Mouse (Mus musculus) spleen, adult 2 months (tissue): ENCODE measurements around the gene Gm28305. TPM values are rescaled to one million over a fixed set of nuclear protein-coding genes. Genes with fewer than 3 reads are reported as not detected.

ENCODE experiments used
- DNase-seq, 2 experiments: peaks; one replicate each; pipeline versions ENCODE4 v3.0.0 to v3.0.0-alpha.2; 2012 to 2021; ENCODE audit warnings: low spot score in 2 of 2, low read depth in 1 of 2
- H3K27ac ChIP-seq: fragments of 200-500 bp; 2 replicates; pipeline ENCODE4 v1.5.1; 2012; ENCODE audit warnings: low read length, inconsistent platforms; ENCODE audit not compliant: insufficient read depth
- H3K27me3 ChIP-seq: fragments of 200-500 bp; 2 replicates; pipeline ENCODE4 v1.6.1; 2012; ENCODE audit warnings: mild to moderate bottlenecking, moderate library complexity, low read length, inconsistent platforms; ENCODE audit not compliant: control insufficient read depth, insufficient read depth
- H3K36me3 ChIP-seq: fragments of 200-500 bp; 2 replicates; pipeline ENCODE4 v1.6.1; 2012; ENCODE audit warnings: mild to moderate bottlenecking, low read length, inconsistent platforms; ENCODE audit not compliant: control insufficient read depth, insufficient read depth
- H3K4me1 ChIP-seq: fragments of 200-500 bp; 2 replicates; pipeline ENCODE4 v1.6.1; 2011; ENCODE audit warnings: inconsistent platforms; ENCODE audit not compliant: control insufficient read depth, insufficient read depth, insufficient read length
- H3K4me3 ChIP-seq: fragments of 200-500 bp; 2 replicates; pipeline ENCODE4 v1.5.1; 2011; ENCODE audit warnings: mild to moderate bottlenecking, inconsistent platforms; ENCODE audit not compliant: insufficient read depth, insufficient read length; ENCODE audit errors: extremely low read depth
- CTCF ChIP-seq: fragments of 200-500 bp; IDR thresholded peaks from 2 replicates; pipeline ENCODE4 v1.5.1; 2011; ENCODE audit warnings: mild to moderate bottlenecking, inconsistent platforms; ENCODE audit not compliant: insufficient read depth, insufficient read length, insufficient replicate concordance; ENCODE audit errors: extremely low read depth
- POLR2A ChIP-seq: fragments of 200-500 bp; IDR thresholded peaks from 2 replicates; pipeline ENCODE4 v1.6.1; 2011; ENCODE audit warnings: low read depth, low read length, inconsistent platforms
- WGBS: fragments of 180-500 bp; shearing (Covaris S2); methylation state at CpG from one replicate; pipeline ENCODE4 v1.1.7; 2018; 5-methylcytosine and 5-hydroxymethylcytosine counted together
- polyA plus RNA-seq: library from polyadenylated mRNA; depleted of rRNA; stranded (reverse); fragments of >200 nt; gene quantifications from 2 replicates; pipeline ENCODE4 v1.2.3, GENCODE M21; 2012

The Gm28305 gene
- polyA plus RNA-seq, 1 experiment, result not detected

DNA sequence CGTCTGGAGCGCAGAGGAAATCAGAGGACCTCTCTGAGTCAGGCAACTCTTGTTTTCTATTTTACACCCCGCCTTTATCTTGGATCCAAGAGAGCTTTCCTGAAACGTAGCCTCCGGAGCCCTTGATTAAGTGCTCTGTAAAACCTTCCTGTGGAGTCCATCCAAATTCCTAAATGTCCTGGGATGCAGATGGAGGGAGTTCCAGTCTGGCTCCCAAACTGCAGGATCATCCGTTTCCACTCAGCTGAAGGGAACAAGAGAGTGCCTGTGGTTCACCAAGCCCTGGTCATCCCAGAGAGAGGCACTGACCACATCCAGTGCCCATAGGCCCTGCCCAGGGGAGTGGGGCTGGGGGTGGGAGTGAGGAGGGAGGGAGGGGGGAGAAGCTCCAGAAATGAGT lies 61.8 kb downstream of the Gm28305 start:
- no peaks in the 10 kb centered on the region for H3K27me3 ChIP-seq
- no peak overlapping the region for H3K4me3 ChIP-seq
- no peaks in the 10 kb centered on the region for H3K36me3 ChIP-seq
- TF ChIP-seq CTCF (no peak), POLR2A (no peak)
- no peaks in the 10 kb centered on the region for H3K4me1 ChIP-seq
- no peak overlapping the region for H3K27ac ChIP-seq
- no peak for DNase-seq
- 88% methylated on average over 6 of the region's 6 CpGs for whole genome bisulfite sequencing

DNA sequence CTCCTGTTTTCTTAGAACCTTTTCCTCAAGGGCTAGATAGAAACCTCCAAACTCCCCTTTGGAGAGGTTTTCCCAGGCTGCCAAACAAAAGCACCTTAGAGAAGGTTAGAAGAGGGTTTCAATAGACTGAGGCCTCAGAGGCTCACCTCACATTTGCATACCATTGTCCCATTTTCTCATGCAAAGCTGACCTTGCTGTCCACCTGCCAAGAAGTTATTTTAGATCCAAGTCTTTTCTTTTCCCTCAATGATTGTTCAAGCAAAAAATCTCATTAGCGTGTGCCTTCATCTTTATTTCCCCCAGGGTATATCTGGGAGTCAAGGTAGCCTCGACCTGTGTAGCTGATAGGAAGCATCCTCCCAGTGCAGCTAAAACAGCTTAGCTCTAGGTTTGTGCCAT lies 62.4 kb downstream of the Gm28305 start:
- no peaks in the 10 kb centered on the region for H3K4me1 ChIP-seq
- DNase-seq, result no peak
- H3K27ac ChIP-seq, result no peak overlapping the region
- WGBS, result 68% methylated on average over 2 of the region's 2 CpGs
- no peaks in the 10 kb centered on the region for H3K27me3 ChIP-seq
- H3K36me3 ChIP-seq, result no peaks in the 10 kb centered on the region
- no peak overlapping the region for H3K4me3 ChIP-seq
- TF ChIP-seq CTCF (no peak), POLR2A (no peak)

DNA sequence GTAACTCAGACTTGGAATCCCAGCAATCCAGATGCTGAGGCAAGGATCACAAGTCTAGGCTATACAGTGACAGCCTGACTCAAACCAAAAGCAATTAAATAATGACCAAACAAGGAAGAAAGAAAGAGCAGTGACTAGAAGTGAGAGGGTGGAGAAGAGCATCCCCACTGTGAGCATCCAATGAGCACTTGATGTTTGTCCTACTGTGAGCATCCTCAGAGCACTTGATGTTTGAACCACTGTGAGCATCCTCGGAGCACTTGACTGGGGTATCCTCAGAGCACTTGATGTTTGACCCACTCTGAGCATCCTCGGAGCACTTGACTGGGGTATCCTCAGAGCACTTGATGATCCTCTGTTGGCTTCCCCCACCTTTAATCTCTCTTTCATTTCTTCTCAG lies 64.5 kb downstream of the Gm28305 start:
- H3K27me3 ChIP-seq, result no peaks in the 10 kb centered on the region
- H3K4me1 ChIP-seq, result no peaks in the 10 kb centered on the region
- no peak for DNase-seq
- no peak overlapping the region for H3K27ac ChIP-seq
- H3K4me3 ChIP-seq, result no peak overlapping the region
- 93% methylated on average over 2 of the region's 2 CpGs for WGBS
- TF ChIP-seq POLR2A (no peak), CTCF (no peak)
- no peaks in the 10 kb centered on the region for H3K36me3 ChIP-seq

DNA sequence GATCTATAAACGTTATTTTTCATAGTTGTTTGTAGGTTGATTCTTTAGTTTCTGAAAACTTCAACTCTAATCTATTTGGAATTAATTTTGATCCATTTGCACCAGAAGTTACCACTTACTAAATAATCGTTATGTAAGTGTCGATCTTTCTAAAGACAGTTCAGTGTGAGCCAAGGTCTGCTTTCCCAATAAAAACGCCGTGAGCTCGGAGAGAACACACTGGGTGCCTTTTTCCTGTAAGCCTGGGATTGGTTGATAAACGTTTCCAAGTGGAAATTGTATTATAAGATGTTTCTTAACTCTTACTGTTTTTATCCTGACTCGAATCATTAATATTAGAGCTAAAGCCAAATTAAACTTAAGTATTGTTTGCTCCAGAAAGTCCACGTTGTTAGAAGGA lies 66.5 kb downstream of the Gm28305 start:
- TF ChIP-seq CTCF, result no peak
- no peak for TF ChIP-seq POLR2A
- Histone ChIP-seq H3K4me3 (no peak overlapping the region), H3K27me3 (no peaks in the 10 kb centered on the region), H3K27ac (no peak overlapping the region), H3K36me3 (no peaks in the 10 kb centered on the region), H3K4me1 (no peaks in the 10 kb centered on the region)
- WGBS, result 89% methylated on average over 9 of the region's 9 CpGs
- DNase-seq, result no peak

DNA sequence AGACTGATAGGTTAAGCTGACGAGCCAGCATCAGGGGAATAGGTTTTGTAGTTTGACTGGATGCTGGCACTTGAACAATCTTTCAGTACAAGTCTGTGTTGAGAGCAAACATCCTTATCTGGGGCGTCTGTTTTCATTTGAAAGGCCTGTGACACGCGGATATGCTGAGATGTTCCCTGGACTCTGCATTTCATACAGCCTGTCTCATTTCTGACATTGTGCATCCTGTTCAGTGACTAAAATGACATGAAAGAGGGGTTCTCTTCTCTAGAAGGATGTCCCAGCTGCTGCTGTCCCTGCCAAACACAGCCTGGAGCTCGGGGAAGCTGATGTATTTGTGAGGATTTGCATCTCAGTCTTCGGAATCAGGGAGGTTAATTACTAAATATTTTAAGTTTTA lies 67.0 kb downstream of the Gm28305 start:
- 89% methylated on average over 6 of the region's 6 CpGs for WGBS
- TF ChIP-seq CTCF (no peak), POLR2A (no peak)
- no peak for DNase-seq
- no peaks in the 10 kb centered on the region for H3K27me3 ChIP-seq
- no peak overlapping the region for H3K4me3 ChIP-seq
- no peak overlapping the region for H3K27ac ChIP-seq
- H3K4me1 ChIP-seq, result no peaks in the 10 kb centered on the region
- no peaks in the 10 kb centered on the region for H3K36me3 ChIP-seq

DNA sequence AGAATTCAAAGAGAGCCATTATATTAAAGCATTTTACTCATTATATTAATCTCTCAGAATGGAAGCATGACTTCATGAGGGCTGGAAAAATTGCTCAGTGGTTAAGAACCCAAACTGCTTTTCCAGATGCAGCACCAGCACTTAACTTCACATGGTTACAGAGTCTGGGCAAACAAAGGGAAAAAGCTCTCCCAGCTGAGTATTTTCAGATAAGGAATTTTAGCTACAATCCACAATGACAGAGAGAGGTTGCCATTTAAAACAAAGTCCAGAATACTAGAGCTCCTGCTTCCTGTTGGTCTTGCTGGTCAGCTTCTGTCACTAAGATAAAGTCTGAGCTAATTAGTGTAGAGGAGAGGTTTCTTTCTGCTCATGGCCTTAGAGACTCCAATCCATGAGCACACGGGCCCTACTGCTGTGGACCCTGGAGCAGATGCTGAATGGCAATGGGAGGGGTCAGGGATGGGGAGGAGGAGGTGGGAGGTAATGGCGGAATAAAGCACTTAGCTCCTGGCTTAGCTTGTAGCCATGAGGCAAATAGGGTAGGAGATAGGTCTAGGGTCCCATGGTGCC lies 68.2 kb downstream of the Gm28305 start:
- DNase-seq, result no peak
- Histone ChIP-seq H3K36me3 (no peaks in the 10 kb centered on the region), H3K4me1 (no peaks in the 10 kb centered on the region), H3K27ac (no peak overlapping the region), H3K4me3 (no peak overlapping the region), H3K27me3 (no peaks in the 10 kb centered on the region)
- WGBS, result 94% methylated on average over 2 of the region's 2 CpGs
- TF ChIP-seq CTCF (no peak), POLR2A (no peak)

DNA sequence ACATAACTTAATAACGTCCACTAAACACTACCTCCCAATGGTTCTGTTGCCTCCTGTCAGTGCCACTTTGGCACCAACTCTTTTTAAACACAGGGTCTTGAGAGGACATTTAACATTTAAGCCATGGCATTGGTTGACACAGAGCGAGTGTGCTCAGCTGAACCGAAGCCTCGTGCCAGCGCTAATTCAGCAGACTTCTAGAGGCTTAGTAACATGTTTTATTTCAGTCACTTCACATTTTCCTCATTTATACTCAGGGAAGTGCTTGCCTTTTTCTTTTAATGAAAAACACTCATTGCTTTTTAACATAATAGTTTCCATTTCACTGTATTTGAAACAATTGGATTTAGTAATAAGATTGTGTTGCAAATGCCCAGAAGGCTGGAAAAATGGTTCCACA lies 68.7 kb downstream of the Gm28305 start:
- no peaks in the 10 kb centered on the region for H3K4me1 ChIP-seq
- H3K27ac ChIP-seq, result no peak overlapping the region
- 95% methylated on average over 5 of the region's 5 CpGs for WGBS
- H3K36me3 ChIP-seq, result no peaks in the 10 kb centered on the region
- H3K27me3 ChIP-seq, result no peaks in the 10 kb centered on the region
- no peak for DNase-seq
- no peak overlapping the region for H3K4me3 ChIP-seq
- TF ChIP-seq POLR2A (no peak), CTCF (no peak)

DNA sequence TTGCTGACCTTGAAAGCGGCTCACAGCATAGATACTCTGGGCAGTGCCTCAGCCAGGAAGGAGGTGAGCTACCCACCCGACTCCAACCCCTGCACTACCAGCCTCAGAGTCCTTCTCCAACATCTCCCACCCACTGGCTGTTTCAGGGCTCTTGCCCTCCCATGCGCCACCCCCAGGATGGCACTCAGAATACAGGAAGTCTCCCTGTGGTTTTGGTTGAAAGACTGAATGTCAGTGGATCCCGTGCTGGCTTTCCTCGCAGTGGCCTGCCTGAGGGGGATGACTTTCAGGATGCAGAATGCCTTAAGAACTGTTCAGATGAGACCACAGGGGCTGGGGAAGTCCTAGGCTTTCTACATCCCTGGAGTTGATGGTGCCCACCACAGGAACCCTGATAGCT lies 82.6 kb downstream of the Gm28305 start:
- no peak overlapping the region for H3K27ac ChIP-seq
- H3K36me3 ChIP-seq, result no peaks in the 10 kb centered on the region
- H3K4me3 ChIP-seq, result no peak overlapping the region
- TF ChIP-seq CTCF (no peak), POLR2A (no peak)
- H3K4me1 ChIP-seq, result no peaks in the 10 kb centered on the region
- WGBS, result 45% methylated on average over 5 of the region's 5 CpGs
- no peaks in the 10 kb centered on the region for H3K27me3 ChIP-seq
- no peak for DNase-seq
